Mouse (Mus musculus) induced T-regulatory cell, adult 2 months (primary cell): ENCODE measurements at regions not wholly inside any gene's neighbourhood (a gene's known extent, or its start where the extent isn't known, plus 50 kb on each side); places are given as distances from the start of the nearest gene placed in this dataset.

Experiments used
- DNase-seq: peaks from one replicate; pipeline ENCODE4 v3.0.0-alpha.2; 2012; ENCODE audit warnings: low read depth

DNA sequence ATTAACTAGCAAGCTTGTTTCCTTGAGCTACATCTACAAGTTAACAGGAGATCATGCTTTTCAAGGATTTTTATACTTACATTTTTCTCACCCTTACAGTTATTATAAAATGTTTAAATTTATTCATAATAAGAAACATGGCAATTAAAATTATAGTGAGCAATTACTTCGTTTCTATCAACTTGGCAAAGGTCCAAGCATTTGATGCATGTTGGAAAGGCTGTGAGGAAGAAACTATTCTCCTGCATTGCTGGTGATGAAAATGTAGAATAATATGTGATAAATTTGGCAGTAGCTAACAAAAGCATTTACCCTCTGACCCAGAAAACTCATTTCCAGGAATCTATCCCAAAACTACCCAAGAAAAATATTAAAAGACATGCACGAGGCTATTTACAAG, 114.8 kb upstream of the Vrk2 start:
- no peak for DNase-seq

DNA sequence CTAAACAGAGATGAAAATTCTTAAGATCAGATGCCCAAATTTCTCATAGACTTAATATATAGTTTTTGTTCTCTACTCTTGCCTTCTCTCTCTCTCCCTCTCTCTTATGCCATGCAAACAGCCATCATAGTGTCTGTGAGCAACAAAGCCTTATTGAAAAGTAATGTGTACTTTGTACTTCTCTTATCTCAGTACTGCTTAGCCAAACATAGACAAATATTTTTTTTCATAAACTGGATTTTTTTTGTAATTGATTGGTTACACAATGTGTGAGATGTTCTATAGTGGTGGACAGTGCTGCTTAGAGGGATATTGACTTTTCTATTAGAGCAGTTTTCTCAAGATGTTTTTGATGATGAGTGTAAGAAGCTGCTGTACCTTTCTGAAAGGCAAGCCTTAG, 90.1 kb upstream of the Vrk2 start:
- DNase-seq: no peak

DNA sequence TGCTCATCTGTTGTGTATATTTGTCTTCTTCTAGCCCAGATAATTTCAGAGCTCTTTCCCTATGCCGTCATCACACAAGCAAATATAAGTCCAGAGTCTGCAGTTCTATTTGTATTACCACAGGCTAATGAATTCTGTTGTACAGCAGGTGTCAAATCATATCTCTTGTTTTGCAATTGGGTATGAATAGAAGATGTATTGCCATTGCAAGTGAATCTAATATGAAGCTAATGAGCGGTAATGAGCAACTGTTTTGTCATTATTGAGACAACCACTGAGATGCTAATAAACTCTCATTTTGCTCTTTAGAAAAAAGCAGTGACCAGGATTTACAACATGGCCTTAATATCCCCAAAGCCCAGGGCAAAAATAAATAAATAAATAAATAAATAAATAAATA, 73.5 kb upstream of the Vrk2 start:
- no peak for DNase-seq

DNA sequence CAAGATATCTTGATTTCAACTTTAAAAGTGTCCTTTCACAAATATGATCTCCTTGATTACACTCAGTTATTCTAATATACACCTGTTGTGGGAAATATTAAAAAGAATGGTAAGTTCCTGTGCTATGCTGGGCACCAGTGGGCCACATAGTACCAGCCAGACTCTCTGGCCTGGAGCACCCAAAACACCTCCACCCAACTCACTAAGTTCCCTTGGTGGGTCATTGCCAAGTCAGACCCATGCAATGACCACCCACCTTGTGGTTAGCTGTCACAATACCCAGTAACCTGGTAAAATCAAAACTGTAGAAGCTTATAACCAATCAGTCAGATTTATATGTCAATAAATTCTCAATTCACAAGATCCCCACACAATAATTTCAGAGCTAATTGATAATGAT, 67.1 kb upstream of the Vrk2 start:
- DNase-seq: no peak

DNA sequence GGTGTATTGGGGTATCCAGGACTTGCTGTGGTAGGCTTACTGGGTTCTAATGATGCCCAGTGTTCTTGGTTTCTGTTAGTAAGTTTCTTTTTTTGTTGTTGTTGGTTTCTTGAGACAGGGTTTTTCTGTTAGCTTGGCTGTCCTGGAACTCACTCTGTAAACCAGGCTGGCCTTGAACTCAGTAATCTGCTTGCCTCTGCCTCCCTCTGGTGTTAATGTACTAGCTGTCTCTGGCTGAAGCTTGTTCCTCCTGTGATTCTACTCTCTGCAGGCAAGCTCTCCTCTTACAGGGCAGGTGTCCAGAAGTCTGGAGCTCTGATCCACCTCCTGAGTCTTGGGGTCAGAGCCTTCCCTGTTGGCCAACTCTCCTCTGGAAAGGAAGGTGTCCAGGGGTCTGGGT, 55.4 kb upstream of the Vrk2 start:
- DNase-seq: peak; percentile 12
